Mouse (Mus musculus) gastrocnemius, postnatal 25 days (tissue): ENCODE data around the gene Ap1g2. TPM values are rescaled to one million over a fixed set of nuclear protein-coding genes. Genes with fewer than 3 reads are reported as not detected.

ENCODE experiments used
- DNase-seq: peaks from one replicate; pipeline ENCODE4 v3.0.0; 2022
- total RNA-seq, 2 experiments: library from RNA; stranded (reverse); gene quantifications; 1 replicate in 1 of 2; 2 replicates in 1 of 2; pipeline ENCODE4 v1.2.3; 2021

The Ap1g2 gene
- total RNA-seq, 2 experiments from 2014 or later, result 4.8 to 5.7 TPM

DNA sequence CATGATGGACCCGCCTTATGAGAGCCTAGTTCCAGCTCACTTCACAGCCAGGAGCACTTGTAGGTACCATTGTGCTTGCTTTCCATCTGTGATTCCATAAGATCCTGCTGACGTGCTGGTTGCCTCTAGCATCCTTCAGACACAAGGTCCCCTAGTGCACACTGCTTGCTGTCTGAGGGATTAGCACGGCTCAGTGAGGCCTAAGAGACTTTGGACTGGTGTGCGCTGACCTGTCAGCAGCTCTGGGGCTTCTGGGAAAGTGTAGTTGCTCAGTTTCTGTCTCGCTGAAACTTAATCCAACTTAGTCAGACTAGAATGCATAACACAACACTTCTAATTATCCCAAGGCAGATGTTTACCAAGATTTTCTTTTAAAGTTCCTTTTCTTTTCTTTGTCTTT is 46.5 kb downstream of the Ap1g2 start:
- DNase-seq, result no peak

DNA sequence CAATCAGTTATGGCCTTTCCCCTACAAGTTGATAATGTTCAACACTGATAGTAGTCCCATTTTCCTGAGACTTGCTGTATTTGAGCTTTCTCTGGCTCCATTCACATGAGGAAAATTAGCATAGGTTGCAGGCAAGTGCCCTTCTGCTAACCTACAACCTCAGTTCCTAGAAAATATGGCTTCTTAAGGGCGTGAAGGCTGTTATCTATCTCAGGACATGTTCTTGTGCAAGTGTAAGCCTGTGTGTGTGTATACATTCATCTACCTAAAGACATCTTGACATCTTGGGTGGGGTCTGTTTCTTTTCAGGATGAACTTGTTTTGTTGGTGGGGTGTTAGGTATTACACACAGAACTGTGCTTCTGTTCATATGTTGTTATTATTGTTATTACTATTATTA is 47.4 kb downstream of the Ap1g2 start:
- no peak for DNase-seq

DNA sequence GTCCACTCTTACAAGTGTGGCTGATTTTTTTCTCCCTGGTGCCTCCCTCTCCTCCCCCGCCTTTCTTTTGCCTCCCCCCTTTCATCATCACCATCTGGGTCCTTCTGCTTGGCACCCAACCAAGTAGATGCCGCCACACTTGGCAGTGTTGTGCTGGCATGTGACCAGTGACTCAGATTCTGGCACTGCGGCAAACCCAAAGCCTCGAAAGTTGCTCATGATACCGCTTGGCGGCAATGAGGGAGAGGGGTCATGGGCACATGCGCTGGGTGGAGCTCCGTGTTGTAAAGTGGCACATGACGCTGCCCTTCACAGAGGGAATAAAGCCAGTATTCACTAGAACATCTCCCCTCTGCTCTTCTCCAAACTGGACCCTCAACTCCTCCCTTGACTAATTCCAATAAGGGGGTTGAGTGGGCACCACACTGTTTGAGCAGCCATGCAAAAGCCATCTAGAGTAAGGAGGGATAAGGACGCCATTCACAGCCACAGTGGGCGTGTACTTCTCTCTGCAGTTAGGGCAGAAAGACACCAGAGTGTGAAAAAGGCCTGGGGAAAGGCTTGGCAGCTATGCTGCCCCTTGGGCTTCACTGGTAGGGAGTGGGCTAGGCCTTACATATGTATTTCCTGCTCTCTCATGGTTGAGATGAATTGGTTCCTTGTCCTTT is 51.1 kb downstream of the Ap1g2 start:
- no peak for DNase-seq

DNA sequence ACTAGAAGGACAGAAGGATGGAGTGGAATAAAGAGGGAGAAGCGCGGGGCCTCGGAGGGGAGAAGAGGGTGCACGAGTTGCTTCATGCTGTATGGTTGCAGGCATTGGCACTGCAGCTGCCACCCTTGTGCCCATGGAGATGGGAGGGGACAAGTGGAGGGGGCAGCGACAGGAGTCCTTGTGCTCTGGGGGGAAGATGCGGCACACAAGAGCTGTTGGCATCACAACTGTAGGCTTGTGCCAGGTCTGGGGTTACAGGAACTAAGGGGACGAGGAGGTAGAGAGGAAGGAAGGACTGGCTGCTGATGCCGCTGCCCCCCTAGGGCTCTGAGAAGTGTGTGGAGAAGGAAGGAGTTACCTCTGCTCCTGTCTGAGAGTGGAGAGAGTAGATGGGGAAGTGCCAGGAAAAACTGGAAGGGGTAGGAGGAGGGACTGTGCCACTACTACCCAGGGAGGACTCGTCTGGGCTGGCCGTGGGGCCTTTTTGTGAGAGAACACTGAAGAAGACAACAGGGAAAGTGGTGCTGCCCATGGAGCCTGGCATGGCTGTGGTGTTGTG is 52.1 kb downstream of the Ap1g2 start:
- no peak for DNase-seq

DNA sequence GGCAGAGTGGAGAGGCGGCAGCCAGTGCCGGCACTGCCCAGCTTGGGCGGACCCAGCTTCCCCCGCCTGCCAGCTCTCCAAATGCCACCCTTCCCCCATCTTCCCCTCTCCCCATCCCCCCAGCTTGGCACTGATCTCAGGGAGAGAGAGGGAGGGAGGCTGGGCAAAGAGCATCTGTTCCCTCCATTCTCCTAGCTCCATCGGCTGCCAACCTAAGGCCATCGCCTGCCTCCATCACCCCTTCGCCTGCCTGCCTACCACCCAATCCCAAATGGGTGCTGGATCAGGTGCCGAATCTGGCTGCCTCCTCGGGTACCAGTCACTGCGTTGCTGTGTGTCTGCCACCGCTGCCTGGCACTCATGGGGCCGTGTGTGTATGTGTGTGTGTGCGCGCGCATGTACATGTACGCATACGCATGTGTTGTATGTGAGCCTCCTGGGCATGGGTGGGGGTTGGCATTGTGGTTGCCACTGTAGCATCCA is 52.6 kb downstream of the Ap1g2 start:
- no peak for DNase-seq

DNA sequence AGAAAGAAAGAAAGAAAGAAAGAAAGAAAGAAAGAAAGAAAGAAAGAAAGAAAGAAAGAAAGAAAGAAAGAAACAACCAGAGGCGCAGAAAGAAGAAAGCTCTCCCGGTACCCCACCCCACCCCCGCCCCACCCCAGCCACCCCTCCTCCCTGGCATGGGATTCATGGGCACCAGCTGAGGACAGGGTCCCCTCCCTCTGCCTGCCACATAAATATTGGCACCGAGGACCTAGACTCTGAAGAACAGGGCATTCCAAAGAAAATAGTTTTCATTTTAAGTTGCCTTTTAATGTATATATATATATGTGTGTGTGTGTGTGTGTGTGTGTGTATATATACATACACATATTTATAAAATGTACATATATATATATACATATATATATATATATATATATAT is 53.3 kb downstream of the Ap1g2 start:
- no peak for DNase-seq

DNA sequence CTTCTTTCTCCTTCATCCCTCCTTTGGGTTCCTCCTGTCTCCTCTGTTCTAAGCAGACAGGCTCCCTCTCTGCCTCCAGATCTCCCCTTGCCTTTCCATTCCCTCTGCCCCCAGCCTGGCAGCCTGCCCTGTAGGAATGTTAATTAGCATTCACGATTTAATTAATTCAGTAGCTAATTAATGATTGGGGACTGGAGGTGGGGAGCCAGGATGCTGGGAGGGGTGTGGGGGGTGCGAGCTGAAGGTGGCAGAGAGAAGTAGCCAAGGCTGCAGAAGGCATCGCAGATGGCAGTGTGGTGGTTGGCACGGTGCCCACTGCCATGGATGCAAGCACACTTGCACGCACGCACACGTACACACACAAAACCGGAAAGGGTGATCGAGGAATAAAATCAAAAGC is 53.9 kb downstream of the Ap1g2 start:
- no peak for DNase-seq

Other genes with a start within 250 kb of the Ap1g2 start
- 1 to 10 TPM; 3.3 to 4.5 TPM for gene Homez, start 235.6 kb downstream of the Ap1g2 start, total RNA-seq
- 1 to 10 TPM; 3.0 to 3.5 TPM for gene Ppp1r3e, start 229.0 kb downstream of the Ap1g2 start, total RNA-seq
- 10 to 100 TPM; 21.6 to 24.4 TPM for gene Bcl2l2, start 223.2 kb downstream of the Ap1g2 start, total RNA-seq
- gene Gm20521, start 223.2 kb downstream of the Ap1g2 start, total RNA-seq, result 1 to 10 TPM; 1.3 to 2.3 TPM
- gene Pabpn1, start 214.1 kb downstream of the Ap1g2 start, total RNA-seq, result 10 to 100 TPM; 47.1 to 52.7 TPM
- gene Slc22a17, start 193.5 kb downstream of the Ap1g2 start, total RNA-seq, result 1 to 10 TPM; 2.4 to 2.5 TPM
- gene Efs, start 180.5 kb downstream of the Ap1g2 start, total RNA-seq, result 1 to 10 TPM; 2.6 to 3.7 TPM
- not detected for gene Il25, start 173.9 kb downstream of the Ap1g2 start, total RNA-seq
- under 1 TPM; 0.51 to 0.70 TPM for gene Cmtm5, start 170.3 kb downstream of the Ap1g2 start, total RNA-seq
- gene Myh6, start 139.7 kb downstream of the Ap1g2 start, total RNA-seq, result 100 to 1,000 TPM in 1 of 2 experiments, 10 to 100 TPM in 1; 42.1 to 200 TPM
- not detected for gene Gm17428, start 129.7 kb downstream of the Ap1g2 start, total RNA-seq
- gene Myh7, start 112.0 kb downstream of the Ap1g2 start, total RNA-seq, result 1,000 to 10,000 TPM in 1 of 2 experiments, 100 to 1,000 TPM in 1; 192 to 1,011 TPM
- 10 to 100 TPM; 15.7 to 17.0 TPM for gene Ngdn, start 91.1 kb downstream of the Ap1g2 start, total RNA-seq
- 1 to 10 TPM; 3.5 to 3.7 TPM for gene Zfhx2, start 14.3 kb downstream of the Ap1g2 start, total RNA-seq
- 10 to 100 TPM; 10.5 to 11.1 TPM for gene Thtpa, start 11.8 kb downstream of the Ap1g2 start, total RNA-seq
- gene Jph4, start 10.3 kb upstream of the Ap1g2 start, total RNA-seq, result under 1 TPM; 0.28 to 0.35 TPM
- not detected for gene Dhrs2, start 115.4 kb upstream of the Ap1g2 start, total RNA-seq